ENCODE assay signal across 8 mouse cellular contexts in the genomic region with DNA sequence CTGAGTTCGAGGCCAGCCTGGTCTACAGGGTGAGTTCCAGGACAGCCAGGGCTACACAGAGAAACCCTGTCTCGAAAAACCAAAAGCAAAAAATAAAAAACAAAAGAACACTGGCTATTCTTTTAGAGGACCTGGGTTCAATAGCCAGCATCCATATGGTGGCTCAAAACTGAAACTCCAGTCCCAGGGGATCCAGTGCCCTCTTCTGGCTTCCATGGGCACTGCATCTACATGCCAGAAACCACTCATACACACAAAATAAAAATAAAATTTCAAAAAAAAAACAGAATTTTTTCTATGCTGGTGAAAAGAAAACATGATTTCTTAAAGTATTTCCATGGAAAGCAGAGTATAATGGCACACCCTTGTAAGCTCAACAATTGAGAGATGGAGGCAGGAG. TPM values are rescaled to one million over a fixed set of nuclear protein-coding genes. Genes with fewer than 3 reads are reported as not detected.
A peak's percentile ranks its signal among the peaks of the same experiment; 100 is the strongest.
DNase-seq lines count a peak whose midpoint lies in the region; ATAC-seq and TF ChIP-seq lines count a peak whose summit lies in the region.
"Had no signal": no experiment of that assay in that cellular context is flagged by ENCODE, and none has a peak within 500 bp of the region (broad histone marks: within the 10 kb centered on the region; RNA-seq: fewer than 3 reads in every experiment).

No protein-coding gene starts in this region.

- H3K4me3 ChIP-seq in left cerebral cortex, adult 2 months = no peak overlapping the region
- H3K4me3 ChIP-seq: limb, embryonic 13.5 days had no signal

- no peak overlapping the region for H3K27ac ChIP-seq in left cerebral cortex, adult 2 months
- H3K27ac ChIP-seq: limb, embryonic 13.5 days had no signal

- peak; percentile 62 for TF ChIP-seq CTCF in left cerebral cortex, adult 2 months (IDR thresholded peaks at IDR 0.05)

- 0 out of 2 replicates have a peak, but pooled peaks have one; percentile 46 for ATAC-seq in granulocyte monocyte progenitor cell, adult 5-6 weeks (replicated peaks; ENCODE audit: poor library complexity, severe bottlenecking)

- intact Hi-C loops in left cerebral cortex, adult 2 months (cut with DNase I) = loop anchor here (2.0 kb wide), 1 partner anchor 33 kb away; no protein-coding TSS in a partner anchor
- intact Hi-C loops in left cerebral cortex, postnatal 25 days (cut with DNase I) = loop anchor here (5.0 kb wide), 1 partner anchor 45 kb away; no protein-coding TSS in a partner anchor

- DNase-seq in left cerebral cortex, adult 2 months (ENCODE audit: extremely low spot score in 1 of 2, low spot score in 2 of 2) = no peak
- no peak for DNase-seq in left cerebral cortex, postnatal 25 days (ENCODE audit: low spot score in 2 of 2)
- peak; percentile 49 for DNase-seq in adrenal gland, postnatal 10 days
- peak; percentile 14 for DNase-seq in spleen, adult 12 weeks (ENCODE audit: low spot score)
- no peak for DNase-seq in frontal cortex, postnatal 14 days (ENCODE audit: low spot score in 2 of 2)
- DNase-seq in urinary bladder, adult 18-20 months (ENCODE audit: low spot score in 2 of 2) = no peak

RNA-seq across cellular contexts. Expression of a gene that starts 18.3 kb away (rescaled TPM):
- total RNA-seq in left cerebral cortex, adult 2 months (2021) = 100 to 1,000 TPM; 178 to 187 TPM
- total RNA-seq in left cerebral cortex, postnatal 25 days (2021) = 100 to 1,000 TPM; 183 to 188 TPM
- total RNA-seq in adrenal gland, postnatal 10 days (2021) = 100 to 1,000 TPM; 104 to 121 TPM
- 80.9 and 94.8 TPM in 2 replicates for total RNA-seq in granulocyte monocyte progenitor cell, adult 5-6 weeks (2014; fragmentation: Nextera tagmentation)
- 65.8 and 70.6 TPM in 2 replicates for total RNA-seq in granulocyte monocyte progenitor cell, adult 5-6 weeks (2017)

RNA-seq across cellular contexts. Expression of a gene that starts 47.7 kb away (rescaled TPM):
- 10 to 100 TPM; 55.8 to 61.9 TPM for total RNA-seq in left cerebral cortex, adult 2 months (2021)
- total RNA-seq in left cerebral cortex, postnatal 25 days (2021) = 10 to 100 TPM; 65.6 to 66.0 TPM
- 10 to 100 TPM; 48.8 to 53.9 TPM for total RNA-seq in adrenal gland, postnatal 10 days (2021)
- 66.6 and 71.2 TPM in 2 replicates for total RNA-seq in granulocyte monocyte progenitor cell, adult 5-6 weeks (2014; fragmentation: Nextera tagmentation)
- total RNA-seq in granulocyte monocyte progenitor cell, adult 5-6 weeks (2017) = 82.3 and 85.1 TPM in 2 replicates

Comparison
In these comparisons a context has a peak if more than half of its experiments do, and no peak if none do; other contexts are left out.
1. DNase-seq: peak in adrenal gland, postnatal 10 days (single experiment) and spleen, adult 12 weeks (single experiment); none in left cerebral cortex, adult 2 months (0 of 2), left cerebral cortex, postnatal 25 days (0 of 2), frontal cortex, postnatal 14 days (0 of 2) and urinary bladder, adult 18-20 months (0 of 2).